Mouse (Mus musculus): ENCODE results near the gene Ly75. TPM values are rescaled to one million over a fixed set of nuclear protein-coding genes. Genes with fewer than 3 reads are reported as not detected.

The Ly75 gene
- polyA plus RNA-seq, 1 experiment from 2014 or later, result 4.9 TPM

DNA sequence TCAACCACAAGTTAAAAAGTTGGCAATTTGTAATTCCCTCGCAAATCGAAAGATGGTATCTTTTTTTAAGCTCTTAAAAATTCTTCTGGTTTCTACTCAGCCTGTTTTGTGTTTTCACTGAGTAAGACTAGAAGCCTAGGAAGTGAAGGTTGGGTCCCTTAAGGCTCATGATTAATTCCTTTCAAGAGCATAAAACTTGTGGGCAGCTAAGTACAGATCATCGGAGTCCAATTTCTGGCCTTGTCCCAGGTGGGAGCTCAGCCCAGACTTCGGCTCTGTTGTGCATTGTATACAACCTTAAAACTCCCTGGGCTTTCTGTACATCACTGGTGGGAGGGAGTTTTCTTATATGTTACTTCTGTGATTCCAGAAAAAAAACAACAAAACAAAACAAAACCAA, 79.3 kb downstream of the Ly75 start:
- WGBS, result 66% methylated on average over 4 of the region's 4 CpGs
- Histone ChIP-seq H3K27me3 (no peaks in the 10 kb centered on the region), H3K36me3 (peaks cover 12% of the 10 kb centered on the region; the same call in 1 of the 2 replicates)

DNA sequence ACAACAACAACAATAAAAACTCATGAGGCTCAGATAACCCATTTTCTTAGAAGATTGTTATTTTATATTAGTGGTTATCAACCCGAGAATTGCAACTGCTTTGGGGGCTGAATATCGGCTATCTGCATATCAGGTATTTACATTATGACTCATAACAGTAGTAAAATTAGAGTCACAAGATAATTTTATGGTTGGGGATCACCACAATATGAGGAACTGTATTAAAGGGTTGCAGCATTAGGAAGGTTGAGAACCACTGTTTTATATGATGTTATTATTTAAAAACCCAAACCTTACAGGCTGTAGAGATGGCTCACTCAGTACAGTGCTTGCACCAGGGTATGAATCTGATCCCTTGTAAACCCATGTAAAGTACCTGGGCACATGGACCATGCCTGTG, 83.8 kb downstream of the Ly75 start:
- no peak for ATAC-seq (ENCODE audit: insufficient number of reproducible peaks, insufficient read depth, low FRiP score, low TSS enrichment, low read depth)

More for the DNA sequence above, 79.3 kb downstream of the Ly75 start:
- H3K27ac ChIP-seq, result no peak overlapping the region
- H3K4me1 ChIP-seq (replicated peaks), result no peaks in the 10 kb centered on the region
- no peak overlapping the region for H3K4me2 ChIP-seq
- H3K9me3 ChIP-seq, result no peaks in the 10 kb centered on the region
- H3K9ac ChIP-seq (replicated peaks), result no peak overlapping the region
- ATAC-seq (ENCODE audit: insufficient number of reproducible peaks, insufficient read depth, low FRiP score, low TSS enrichment, low read depth), result no peak
- H3K4me3 ChIP-seq (replicated peaks), result no peak overlapping the region

DNA sequence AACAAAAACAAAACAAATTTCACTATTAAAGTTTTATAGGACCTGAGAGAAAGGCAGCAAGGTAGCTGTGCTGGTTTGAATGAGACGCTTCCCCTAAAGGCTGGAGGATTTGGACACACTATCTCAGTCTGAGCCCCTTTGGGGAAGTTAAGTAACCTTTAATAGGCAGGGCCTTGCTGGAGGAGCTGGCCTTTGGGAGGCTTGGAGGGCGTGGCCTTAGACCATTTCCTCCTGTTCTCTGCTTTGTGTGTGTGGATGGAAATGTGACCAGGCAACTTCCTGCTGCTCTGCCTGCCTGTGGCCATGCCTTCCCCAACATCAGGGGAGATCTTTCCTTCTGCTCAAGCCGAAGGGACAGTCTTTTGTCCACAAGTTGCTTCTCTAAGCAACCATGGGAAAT, 84.8 kb downstream of the Ly75 start:
- no peak overlapping the region for H3K9ac ChIP-seq (replicated peaks)
- no peak overlapping the region for H3K27ac ChIP-seq
- H3K9me3 ChIP-seq, result no peaks in the 10 kb centered on the region
- H3K4me1 ChIP-seq (replicated peaks), result no peaks in the 10 kb centered on the region
- H3K4me2 ChIP-seq, result no peak overlapping the region
- no peaks in the 10 kb centered on the region for H3K36me3 ChIP-seq
- ATAC-seq (ENCODE audit: insufficient number of reproducible peaks, insufficient read depth, low FRiP score, low TSS enrichment, low read depth), result no peak
- no peak overlapping the region for H3K4me3 ChIP-seq (replicated peaks)
- H3K27me3 ChIP-seq, result no peaks in the 10 kb centered on the region
- 82% methylated on average over 3 of the region's 3 CpGs for WGBS

More for the DNA sequence above, 83.8 kb downstream of the Ly75 start:
- Histone ChIP-seq H3K4me2 (no peak overlapping the region), H3K27ac (no peak overlapping the region), H3K4me3 (replicated peaks) (no peak overlapping the region), H3K27me3 (no peaks in the 10 kb centered on the region), H3K4me1 (replicated peaks) (no peaks in the 10 kb centered on the region), H3K36me3 (no peaks in the 10 kb centered on the region), H3K9me3 (no peaks in the 10 kb centered on the region), H3K9ac (replicated peaks) (no peak overlapping the region)
- WGBS, result 92% methylated on average over 2 of the region's 2 CpGs

DNA sequence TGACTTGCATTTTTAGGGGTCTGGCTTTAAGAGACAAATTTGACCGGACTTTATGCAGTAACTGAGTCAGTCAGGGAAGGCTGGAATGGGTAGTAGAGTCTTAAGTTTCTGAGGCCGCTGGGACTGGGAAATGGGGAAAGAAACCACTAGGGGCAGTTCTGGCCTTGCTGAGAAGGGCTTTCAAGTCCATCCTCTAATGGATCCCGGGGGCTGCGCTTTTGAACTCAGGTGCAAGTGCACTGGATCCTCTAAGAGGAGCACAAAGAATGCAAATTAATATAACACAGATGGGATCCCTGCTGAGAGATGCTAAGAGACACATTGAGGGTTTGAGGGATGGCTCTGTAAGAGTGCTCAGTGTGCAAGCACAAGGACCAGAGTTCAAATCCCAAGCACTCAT, 91.7 kb downstream of the Ly75 start:
- Histone ChIP-seq H3K9ac (replicated peaks) (no peak overlapping the region), H3K9me3 (no peaks in the 10 kb centered on the region), H3K27me3 (no peaks in the 10 kb centered on the region), H3K4me2 (no peak overlapping the region), H3K4me3 (replicated peaks) (no peak overlapping the region), H3K4me1 (replicated peaks) (no peaks in the 10 kb centered on the region), H3K36me3 (no peaks in the 10 kb centered on the region), H3K27ac (no peak overlapping the region)
- ATAC-seq (ENCODE audit: insufficient number of reproducible peaks, insufficient read depth, low FRiP score, low TSS enrichment, low read depth), result no peak
- 67% methylated on average over 4 of the region's 4 CpGs for WGBS

DNA sequence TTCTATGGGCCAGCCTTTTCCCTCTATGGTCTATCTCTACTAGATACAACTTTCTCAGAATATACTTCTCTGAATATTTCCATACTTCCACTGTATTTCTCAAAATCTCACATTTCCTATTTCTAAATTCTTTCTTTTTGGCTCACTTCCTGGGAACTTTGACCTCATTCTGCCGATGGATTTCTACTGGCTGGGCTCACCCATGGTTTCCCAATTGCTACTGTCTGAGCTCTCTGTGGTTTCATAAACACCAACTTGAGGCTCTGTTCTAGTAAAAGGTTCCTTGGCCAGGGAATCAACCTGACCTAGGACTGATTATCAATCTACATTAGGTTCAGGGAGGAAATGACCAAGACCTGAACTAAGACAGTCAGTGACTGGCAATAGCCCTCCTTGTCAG, 93.7 kb downstream of the Ly75 start:
- Histone ChIP-seq H3K36me3 (no peaks in the 10 kb centered on the region), H3K27me3 (peaks cover 6% of the 10 kb centered on the region), H3K9ac (replicated peaks) (no peak overlapping the region), H3K4me1 (replicated peaks) (no peaks in the 10 kb centered on the region), H3K4me3 (replicated peaks) (no peak overlapping the region), H3K27ac (no peak overlapping the region), H3K9me3 (no peaks in the 10 kb centered on the region), H3K4me2 (no peak overlapping the region)
- no peak for ATAC-seq (ENCODE audit: insufficient number of reproducible peaks, insufficient read depth, low FRiP score, low TSS enrichment, low read depth)
- WGBS, result 76% methylated on average over 1 of the region's 1 CpGs

DNA sequence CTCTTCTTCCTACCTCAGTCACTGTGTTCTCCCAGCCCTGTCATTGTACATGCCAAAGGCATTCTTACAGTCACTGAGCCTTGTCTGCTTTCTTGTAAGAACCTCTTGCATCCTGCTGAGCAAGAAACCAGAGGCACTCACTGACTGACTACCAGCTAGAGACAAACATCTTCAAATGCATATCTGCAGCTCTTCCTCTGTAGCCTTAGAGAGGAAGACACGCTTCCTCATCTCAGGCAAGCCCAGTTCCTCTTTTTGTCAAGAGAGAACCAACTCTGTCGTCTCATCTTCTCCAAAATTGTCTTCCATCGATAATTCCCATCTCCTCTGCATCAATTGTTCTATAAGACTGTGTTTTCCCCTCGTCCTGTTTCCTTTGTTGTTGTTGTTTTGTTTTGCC, 94.5 kb downstream of the Ly75 start:
- Histone ChIP-seq H3K9me3 (no peaks in the 10 kb centered on the region), H3K4me2 (no peak overlapping the region), H3K27ac (no peak overlapping the region), H3K4me1 (replicated peaks) (peaks cover 4% of the 10 kb centered on the region), H3K4me3 (replicated peaks) (no peak overlapping the region), H3K36me3 (no peaks in the 10 kb centered on the region), H3K27me3 (peaks cover 6% of the 10 kb centered on the region), H3K9ac (replicated peaks) (no peak overlapping the region)
- 82% methylated on average over 4 of the region's 4 CpGs for WGBS
- no peak for ATAC-seq (ENCODE audit: insufficient number of reproducible peaks, insufficient read depth, low FRiP score, low TSS enrichment, low read depth)

DNA sequence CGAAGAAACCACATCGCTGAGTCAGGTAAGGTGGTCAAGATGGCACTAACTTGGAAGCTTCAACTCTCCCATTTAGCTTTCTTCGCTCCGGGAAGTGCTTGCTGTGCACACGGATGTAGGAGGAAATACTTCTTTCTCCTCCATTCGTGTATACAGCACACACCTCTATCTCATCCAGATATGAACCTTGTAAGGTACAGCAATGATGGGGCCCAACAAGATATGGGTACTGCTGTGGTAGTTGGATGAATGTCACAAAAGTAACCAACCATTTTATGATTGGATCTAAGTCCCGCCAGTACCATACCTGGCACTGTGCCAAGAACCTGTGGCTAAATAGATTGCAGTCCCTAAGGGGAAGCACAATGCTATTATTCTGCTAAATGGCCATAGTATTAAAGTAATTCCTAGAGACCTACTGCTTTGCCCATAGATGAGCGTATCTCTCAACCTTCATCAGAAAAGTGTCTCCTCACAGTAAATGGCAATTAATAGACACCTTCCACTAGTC, 97.9 kb downstream of the Ly75 start:
- Histone ChIP-seq H3K9me3 (no peaks in the 10 kb centered on the region), H3K27me3 (peaks cover 6% of the 10 kb centered on the region), H3K36me3 (no peaks in the 10 kb centered on the region), H3K4me2 (no peak overlapping the region), H3K4me3 (replicated peaks) (no peak overlapping the region), H3K9ac (replicated peaks) (no peak overlapping the region), H3K4me1 (replicated peaks) (peaks cover 12% of the 10 kb centered on the region), H3K27ac (no peak overlapping the region)
- ATAC-seq (ENCODE audit: insufficient number of reproducible peaks, insufficient read depth, low FRiP score, low TSS enrichment, low read depth), result no peak
- WGBS, result 87% methylated on average over 8 of the region's 8 CpGs

DNA sequence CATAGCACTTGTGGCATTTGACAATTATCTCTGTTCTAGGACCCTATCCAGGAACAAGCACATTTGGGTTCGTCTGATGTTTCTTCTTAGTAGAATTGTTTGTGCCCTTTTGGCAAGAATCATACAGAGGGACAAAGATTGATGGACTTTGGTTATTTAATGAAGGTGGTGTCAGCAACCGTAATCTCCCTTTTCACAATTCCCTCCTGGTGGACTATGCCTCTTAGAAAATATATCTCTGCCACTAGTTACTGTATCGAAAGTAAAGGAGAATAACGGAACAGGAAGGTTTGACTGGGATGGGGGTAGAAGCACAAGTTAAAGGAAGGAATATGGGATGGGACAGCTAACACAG, 98.7 kb downstream of the Ly75 start, which contains the start of gene Cd302:
Cd302 (minus strand) TSS at position 22 of the 355 bp plus-strand sequence.
- WGBS, result 62% methylated on average over 4 of the region's 4 CpGs
- peaks cover 12% of the 10 kb centered on the region for H3K4me1 ChIP-seq (replicated peaks)
- H3K27ac ChIP-seq, result no peak within 1 kb of the TSS
- H3K27me3 ChIP-seq, result peaks cover 6% of the 10 kb centered on the region
- no peak for ATAC-seq (ENCODE audit: insufficient number of reproducible peaks, insufficient read depth, low FRiP score, low TSS enrichment, low read depth)
- H3K36me3 ChIP-seq, result no peaks in the 10 kb centered on the region
- peak within 1 kb of the TSS; percentile 55 for H3K4me3 ChIP-seq (replicated peaks)
- no peaks in the 10 kb centered on the region for H3K9me3 ChIP-seq
- H3K9ac ChIP-seq (replicated peaks), result peak within 1 kb of the TSS; percentile 70
- H3K4me2 ChIP-seq, result peak within 1 kb of the TSS; percentile 94

DNA sequence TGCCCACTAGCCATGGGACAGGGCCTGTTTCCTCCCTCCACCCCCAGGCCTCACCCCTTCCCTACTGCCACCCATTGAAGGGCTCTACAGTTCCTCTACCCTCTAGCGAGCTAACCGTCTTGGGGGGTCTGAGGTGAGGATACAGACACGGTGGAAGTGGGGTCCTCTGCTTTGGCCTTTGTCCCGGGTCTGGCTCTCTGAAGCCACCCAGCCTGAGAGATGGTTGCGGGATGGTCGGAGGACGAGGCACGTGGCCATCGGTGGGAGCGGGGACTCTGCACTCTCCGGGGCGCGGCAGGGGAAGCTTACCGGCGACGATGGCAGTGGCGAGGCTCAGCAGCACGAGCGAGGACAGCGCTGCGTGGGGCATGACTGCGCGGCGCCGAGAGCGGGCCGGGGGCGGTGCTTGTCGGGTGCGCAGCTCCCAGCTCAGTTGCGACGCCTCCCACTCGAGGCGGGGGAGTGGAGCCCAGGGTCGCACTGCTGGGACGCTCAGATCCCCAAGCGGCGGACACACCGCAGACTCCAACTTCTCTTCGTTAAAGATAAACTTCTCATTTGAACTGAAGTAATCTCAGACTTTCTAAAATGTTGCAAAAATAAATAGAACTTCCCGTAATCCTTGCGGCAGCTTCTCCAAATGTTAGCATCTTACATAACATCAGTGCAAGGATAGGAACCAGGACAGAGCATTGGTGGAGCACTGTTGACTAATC, 99.2 kb downstream of the Ly75 start:
- Histone ChIP-seq H3K4me1 (replicated peaks) (peaks cover 12% of the 10 kb centered on the region), H3K27me3 (peaks cover 6% of the 10 kb centered on the region), H3K36me3 (no peaks in the 10 kb centered on the region), H3K27ac (no peak overlapping the region), H3K4me2 (peak overlapping the region; percentile 94), H3K9me3 (no peaks in the 10 kb centered on the region), H3K4me3 (replicated peaks) (peak overlapping the region; percentile 55), H3K9ac (replicated peaks) (peak overlapping the region; percentile 70)
- ATAC-seq (ENCODE audit: insufficient number of reproducible peaks, insufficient read depth, low FRiP score, low TSS enrichment, low read depth), result peak; percentile 80
- 1% methylated on average over 42 of the region's 42 CpGs for WGBS

DNA sequence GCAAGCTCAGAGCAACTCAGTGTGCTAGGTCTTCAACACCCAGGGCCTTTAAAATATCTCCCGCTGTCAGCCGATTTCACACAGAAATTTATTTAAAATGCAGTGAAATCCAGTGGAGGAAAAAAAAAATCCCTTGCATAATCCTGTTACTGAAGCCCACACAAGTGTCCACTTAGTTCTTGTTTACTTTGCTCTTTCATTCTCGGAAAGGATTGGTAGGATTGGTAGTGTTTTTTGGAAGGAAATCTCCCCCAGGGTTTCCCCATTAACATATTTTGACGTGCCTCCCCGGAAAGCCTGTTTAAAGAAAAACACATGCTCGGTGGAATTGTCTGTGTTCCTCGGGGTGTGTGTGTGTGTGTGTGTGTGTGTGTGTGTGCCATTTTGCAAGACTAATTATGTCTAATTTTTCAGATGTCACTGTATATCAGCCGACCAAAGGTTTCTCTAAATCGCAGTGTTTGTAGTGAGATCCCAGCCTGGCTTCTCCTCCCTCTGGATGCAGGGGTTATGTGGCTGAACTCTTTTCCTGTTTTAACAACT, 99.8 kb downstream of the Ly75 start:
- peaks cover 6% of the 10 kb centered on the region for H3K27me3 ChIP-seq
- H3K4me3 ChIP-seq (replicated peaks), result peak overlapping the region; percentile 55
- H3K4me2 ChIP-seq, result peak overlapping the region; percentile 94
- H3K27ac ChIP-seq, result no peak overlapping the region
- H3K36me3 ChIP-seq, result no peaks in the 10 kb centered on the region
- H3K4me1 ChIP-seq (replicated peaks), result peaks cover 12% of the 10 kb centered on the region
- ATAC-seq (ENCODE audit: insufficient number of reproducible peaks, insufficient read depth, low FRiP score, low TSS enrichment, low read depth), result no peak
- 10% methylated on average over 9 of the region's 9 CpGs for WGBS
- no peaks in the 10 kb centered on the region for H3K9me3 ChIP-seq
- H3K9ac ChIP-seq (replicated peaks), result peak overlapping the region; percentile 70

DNA sequence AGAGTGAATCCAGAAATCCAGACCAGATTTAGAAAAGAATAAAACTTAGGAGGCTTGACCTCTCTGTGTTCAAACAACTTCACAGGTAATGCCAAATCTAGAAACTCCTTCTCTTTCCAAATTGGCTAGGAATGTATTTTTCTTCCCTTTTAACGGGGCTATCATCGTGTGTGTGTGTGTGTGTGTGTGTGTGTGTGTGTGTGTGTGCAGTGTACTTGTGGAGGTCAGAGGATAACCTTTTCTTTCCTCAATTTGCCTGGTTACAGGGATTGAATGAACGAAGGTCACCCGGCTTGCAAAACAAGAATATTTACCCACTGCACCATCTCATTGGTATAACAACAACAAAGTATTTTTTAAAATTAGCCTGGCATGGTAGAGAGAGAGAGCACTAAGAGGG, 100.5 kb downstream of the Ly75 start:
- Histone ChIP-seq H3K9me3 (no peaks in the 10 kb centered on the region), H3K4me3 (replicated peaks) (no peak overlapping the region), H3K27me3 (peaks cover 6% of the 10 kb centered on the region), H3K9ac (replicated peaks) (0 out of 2 replicates have a peak overlapping the region, but pooled peaks have one; percentile 70), H3K36me3 (no peaks in the 10 kb centered on the region), H3K4me2 (peak overlapping the region; percentile 94), H3K4me1 (replicated peaks) (peaks cover 12% of the 10 kb centered on the region), H3K27ac (no peak overlapping the region)
- no peak for ATAC-seq (ENCODE audit: insufficient number of reproducible peaks, insufficient read depth, low FRiP score, low TSS enrichment, low read depth)
- WGBS, result 84% methylated on average over 4 of the region's 4 CpGs
